Mouse (Mus musculus) embryo, embryonic 10.5 days (tissue): ENCODE measurements around the gene Eif4a3.
"Not testable (repeated sequence)": the region's sequence is repeated elsewhere in the genome, so short reads cannot be mapped to it uniquely, and the experiment has no call there.

Source experiments
- DNase-seq: peaks from one replicate; pipeline ENCODE4 v3.0.0-alpha.2; 2015; ENCODE audit warnings: low spot score

Eif4a3 gene

DNA sequence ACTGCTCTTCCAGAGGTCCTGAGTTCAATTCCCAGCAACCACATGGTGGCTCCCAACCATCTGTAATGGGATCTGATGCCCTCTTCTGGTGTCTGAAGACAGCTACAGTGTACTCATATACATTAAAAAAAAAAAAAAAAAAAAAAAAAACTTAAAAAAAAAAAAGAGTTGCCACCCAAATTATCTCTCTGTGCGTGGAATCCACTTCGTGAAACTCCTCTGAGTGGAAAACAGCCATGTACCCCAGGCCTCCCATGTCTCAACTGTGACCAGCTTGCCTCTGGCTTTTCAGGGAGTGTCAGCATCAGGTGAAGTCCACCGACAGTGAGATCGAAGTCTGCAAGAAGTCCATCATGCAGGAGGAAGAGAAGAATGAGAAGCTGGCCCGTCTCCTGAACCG is 54.3 kb downstream of the Eif4a3 start:
- DNase-seq: not testable (repeated sequence)

DNA sequence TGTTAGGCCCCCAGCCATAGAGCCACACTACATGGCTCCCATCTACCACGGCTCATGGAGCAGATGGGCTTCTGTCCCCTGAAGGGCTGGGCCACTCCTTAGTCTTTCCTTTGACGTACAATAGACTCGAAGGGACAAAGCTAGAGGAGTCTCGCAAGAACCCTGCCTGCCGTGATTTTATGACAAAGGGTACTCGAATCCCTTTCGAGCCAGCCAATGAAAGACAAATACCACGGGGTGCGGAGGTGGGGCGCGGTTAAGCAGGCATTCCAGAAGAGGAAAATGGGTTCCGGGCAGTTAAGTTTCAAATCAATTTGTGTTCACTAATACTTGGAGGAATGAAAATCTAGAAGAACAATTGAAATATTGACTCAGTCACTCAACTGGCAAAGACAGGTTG is 60.4 kb downstream of the Eif4a3 start:
- no peak for DNase-seq
